Mouse (Mus musculus) embryonic fibroblast, embryonic 13.5 days (primary cell): Measurements from ENCODE around the gene Mmaa.
A peak's percentile ranks its signal among the peaks of the same experiment; 100 is the strongest.

Source experiments
- CTCF ChIP-seq: IDR thresholded peaks from 2 replicates; pipeline ENCODE4 v1.5.1; 2011; ENCODE audit warnings: mild to moderate bottlenecking, control low read depth, low read length, moderate library complexity, borderline replicate concordance; ENCODE audit not compliant: insufficient read depth
- POLR2A ChIP-seq: IDR thresholded peaks from 2 replicates; pipeline ENCODE4 v1.6.1; 2011; ENCODE audit warnings: low read depth, mild to moderate bottlenecking, control low read depth, low read length, moderate library complexity

DNA sequence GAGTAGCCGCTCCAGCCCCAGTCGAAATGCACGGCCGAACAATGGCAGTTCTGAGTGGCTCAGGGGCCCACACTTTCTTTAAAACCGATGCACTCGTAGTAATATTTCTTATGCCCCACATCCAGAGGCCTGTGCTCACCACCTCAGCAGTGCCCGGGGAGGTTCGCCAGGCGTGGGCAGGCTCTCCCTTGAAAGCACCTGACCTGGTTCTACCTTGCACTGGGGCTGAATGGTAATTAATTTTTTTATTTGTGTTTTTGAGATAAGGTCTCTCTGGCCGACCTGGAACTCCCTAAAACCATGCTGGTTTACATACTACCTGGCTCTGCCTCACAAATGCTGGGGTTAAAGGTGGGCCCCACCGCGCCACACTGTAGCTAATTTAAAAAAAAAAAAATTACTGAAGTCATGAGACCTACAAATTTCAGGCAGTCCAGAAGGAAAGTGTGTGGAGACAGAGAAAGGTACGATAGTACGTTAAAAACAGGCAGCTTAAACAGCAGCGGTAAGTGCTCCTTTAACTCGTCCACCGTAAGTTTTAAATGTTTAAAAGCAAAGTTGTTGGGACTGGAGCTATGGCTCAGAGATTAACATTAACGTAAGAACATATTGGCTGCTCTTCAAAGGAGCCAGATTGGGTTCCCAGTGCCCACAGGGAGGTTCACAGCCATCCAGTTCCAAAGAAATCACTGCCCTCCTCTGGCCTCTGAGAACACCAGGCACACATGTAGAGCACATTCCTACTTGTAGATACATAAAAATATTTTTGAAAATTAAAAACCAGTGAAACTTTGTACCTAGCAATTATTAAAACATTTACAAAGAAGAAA lies 754 bp upstream of the Mmaa start:
- TF ChIP-seq CTCF (no peak), POLR2A (peak; percentile 40; the same call in 1 of the 2 replicates)
